Mouse (Mus musculus) naive thymus-derived CD4-positive, alpha-beta T cell, adult 2 months (primary cell): Measurements from ENCODE around the gene Nsmce4a.
"Not testable (repeated sequence)": the region's sequence is repeated elsewhere in the genome, so short reads cannot be mapped to it uniquely, and the experiment has no call there.

Experiments used
- DNase-seq: peaks from one replicate; pipeline ENCODE4 v3.0.0-alpha.2; 2011; ENCODE audit warnings: low read depth

The Nsmce4a gene

DNA sequence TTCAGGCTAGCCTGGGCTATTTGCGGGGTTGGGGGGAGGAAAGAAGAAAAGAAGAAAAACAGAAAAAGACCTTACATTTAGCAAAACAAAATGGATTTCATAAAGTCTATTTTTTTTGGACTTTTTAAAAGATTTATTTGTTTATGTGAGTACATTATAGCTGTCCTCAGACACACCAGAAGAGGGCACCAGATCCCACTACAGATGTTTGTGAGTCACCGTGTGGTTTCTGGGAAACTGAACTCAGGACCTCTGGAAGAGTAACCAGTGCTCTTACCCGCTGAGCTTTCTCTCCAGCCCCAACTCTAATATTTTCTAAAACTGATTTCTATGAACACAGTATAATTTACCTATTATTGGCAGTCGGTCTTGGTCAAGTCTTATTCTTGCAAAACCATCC is 37.7 kb downstream of the Nsmce4a start:
- DNase-seq, result no peak

DNA sequence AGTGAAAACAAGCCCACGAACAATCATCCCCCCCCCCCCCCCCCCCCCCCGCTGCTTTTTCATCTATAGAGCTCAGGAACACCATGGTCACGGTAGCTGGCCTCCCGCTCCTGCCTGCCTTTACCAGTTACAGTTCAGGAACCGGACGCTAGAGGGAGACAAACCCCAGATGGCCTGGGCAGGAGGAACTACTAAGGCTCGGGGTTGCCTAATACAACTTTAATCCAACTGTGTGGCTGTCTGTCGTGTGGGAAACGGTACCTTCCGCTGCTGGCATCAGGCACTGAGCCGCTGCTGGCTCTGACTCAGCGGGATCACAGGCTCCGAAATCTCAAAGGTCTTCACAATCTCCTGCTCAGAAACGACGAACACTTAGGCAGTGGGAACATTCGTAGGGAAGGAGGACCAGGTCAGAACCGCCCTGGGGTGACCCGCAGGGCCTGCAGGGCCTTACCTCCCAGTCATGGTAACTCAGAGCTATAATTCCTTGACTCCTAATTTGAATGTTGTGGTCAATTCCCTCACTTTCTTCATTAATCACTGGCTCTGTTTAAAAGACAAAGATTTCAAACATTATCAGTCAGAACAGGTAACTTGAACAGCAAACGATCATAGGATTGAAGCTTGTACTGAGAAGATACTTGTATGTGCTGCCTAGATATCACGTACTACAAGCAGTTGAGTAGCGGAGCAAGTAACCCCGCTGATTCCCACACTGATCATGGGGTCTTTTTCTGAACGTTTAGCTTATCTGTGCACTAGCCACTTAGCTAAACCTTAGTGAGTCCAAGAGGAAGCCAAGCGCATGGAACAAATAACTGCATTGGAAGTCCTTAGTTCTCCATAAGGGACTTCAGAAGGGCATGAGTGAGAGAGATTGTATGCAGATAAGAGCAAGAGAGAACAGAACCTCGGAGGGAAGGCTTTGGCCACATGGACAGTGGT is 39.3 kb downstream of the Nsmce4a start:
- DNase-seq, result peak; percentile 87

DNA sequence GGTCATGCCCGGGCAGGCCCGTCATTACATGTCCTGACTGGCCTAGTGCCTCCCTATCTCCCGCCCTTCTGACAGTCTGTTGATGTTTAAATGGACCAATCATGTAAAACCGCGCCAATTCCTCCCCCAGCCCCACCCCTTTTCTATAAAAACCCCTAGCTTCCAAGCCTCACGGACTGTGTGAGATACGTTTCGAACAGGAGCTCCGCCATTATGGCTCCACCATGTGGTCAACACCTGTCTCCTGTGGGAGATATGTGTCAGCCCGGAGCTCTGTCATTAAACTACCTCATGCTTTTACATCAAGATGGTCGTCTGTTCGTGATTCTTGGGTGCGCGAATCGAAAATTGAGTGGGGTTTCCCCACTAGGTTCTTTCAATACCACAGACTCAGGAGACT is 41.8 kb downstream of the Nsmce4a start:
- not testable (repeated sequence) for DNase-seq

DNA sequence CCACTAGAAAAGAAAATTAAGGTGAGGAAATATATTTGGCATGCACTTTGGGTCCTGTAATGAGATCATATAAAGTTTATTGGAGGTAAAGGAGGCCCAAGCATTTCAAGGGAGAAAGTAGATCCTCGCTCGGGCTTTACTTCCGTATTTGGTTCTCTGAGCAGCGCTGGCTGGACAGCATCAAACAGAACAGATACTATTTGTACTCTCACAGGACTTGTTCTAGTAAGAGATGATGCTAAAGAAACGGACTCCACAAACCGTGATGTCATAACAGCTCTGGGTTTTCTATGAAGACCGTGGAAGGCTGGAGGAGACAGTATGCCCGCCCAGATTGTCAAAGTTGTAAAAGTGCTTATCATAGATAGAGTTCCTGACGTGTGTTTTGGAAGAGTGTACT is 45.6 kb downstream of the Nsmce4a start:
- DNase-seq, result no peak

DNA sequence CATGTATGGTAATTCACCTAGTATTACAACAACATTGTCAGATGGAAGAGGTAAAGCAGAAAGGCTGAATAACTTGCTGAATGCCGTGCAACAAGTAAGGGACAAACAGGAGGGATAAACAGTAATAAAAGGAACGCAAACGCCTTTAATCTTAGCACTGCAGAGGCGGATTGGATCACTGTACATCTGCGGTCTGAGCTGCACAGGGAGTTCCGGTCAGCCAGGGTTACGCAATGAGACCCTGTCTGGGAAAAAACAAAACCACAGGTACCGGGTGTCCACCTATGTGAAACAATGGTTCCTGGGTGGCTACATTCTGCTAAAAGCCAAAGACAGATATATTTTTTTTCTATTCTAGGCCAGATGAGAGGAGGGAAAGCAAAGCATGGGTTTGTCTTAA is 49.5 kb downstream of the Nsmce4a start:
- DNase-seq, result no peak

DNA sequence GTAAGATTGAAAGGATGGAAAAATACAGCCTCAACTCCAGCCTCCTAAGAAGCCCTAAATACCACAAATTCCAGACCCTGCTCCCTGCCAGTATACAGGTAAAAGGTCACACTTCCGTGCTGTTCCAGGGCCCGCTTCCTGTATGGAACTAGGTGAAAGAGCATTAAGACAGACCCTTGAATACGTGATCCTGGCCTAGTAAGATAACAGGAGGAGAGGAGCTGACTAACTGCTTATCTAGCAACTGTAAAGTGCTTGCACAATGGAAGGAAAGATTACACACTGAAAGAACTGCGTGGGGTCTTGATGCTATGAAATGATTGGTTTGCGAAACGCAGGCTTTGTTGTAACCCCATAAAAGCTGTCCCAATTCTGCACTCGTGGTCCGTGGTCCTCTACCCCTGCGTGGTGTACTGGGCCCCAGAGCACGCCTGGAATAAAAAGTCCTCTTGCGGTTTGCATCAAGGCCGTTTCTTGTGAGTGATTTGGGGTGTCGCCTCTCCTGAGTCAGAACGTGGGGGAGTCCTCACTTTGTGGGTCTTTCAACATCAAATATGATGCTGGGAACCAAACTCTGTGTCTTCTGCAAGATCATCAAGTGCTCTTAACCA is 52.0 kb downstream of the Nsmce4a start:
- no peak for DNase-seq

DNA sequence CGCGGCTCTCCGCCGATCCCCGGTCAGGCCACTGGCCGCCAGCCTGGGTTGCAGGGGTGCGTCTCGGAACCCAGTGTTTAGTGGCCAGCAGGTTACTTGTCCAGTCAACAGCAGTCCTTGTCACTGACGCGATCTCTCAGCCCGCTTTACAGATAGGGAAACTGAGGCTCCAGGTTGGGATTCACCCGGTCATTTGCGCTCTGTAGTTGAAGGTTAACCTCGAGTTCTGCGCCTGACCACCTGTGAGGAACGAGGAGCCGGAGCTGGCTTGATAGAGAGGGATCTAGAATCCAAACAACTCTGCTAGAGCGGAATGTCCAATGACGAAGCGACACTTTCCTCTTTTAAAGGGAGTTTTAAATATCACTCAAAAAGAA is 52.9 kb downstream of the Nsmce4a start, which contains the start of gene Ate1:
Gene Ate1, minus strand, starts transcription at position 321 of the 377 bp plus-strand sequence.
- no peak for DNase-seq

DNA sequence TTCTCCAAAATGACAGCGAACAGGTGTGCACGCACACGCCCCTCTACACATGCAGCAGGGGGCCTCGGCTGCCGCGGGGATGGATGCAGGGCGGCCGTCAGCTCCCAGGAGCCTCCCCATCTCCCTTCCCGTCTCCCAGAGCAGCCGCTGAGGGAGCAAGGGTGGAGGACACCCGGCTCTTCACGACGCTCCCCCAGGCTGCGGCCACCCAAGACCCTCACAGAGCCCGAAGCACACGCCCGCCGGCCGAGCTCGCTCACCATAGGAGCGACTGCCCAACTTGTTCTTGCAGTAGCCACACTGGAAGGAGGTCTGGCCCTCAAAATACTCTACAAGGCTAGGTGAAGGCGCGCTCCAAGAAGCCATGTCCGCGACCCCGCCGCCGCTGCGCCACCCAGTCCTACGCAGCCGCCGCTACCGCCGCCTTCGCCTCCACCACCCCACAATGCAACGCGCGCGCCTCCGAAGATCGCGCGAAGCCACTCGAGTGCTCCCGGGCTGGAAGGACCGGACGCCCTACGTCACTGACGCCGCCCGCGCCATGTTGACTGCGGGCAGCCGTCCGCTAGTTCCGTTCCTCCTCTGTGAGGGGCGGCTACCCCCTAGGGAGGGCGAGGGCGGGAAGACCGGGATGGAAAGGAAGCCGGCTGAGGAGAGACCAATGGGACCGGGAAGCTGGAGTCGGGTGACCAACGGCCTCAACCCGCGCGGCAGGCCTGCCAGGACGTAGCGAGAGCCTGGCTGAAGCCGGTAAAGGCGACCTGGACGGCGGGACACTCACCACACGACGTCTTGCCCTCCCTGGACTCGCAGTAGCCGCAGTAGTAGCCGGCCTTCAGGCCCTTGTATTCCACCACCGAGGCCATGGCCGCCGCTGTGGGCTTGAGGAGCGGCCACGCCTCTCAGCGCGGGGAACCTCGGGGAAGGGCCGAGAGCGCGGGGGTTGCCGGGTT is 53.5 kb downstream of the Nsmce4a start:
- DNase-seq, result peak; percentile 96

DNA sequence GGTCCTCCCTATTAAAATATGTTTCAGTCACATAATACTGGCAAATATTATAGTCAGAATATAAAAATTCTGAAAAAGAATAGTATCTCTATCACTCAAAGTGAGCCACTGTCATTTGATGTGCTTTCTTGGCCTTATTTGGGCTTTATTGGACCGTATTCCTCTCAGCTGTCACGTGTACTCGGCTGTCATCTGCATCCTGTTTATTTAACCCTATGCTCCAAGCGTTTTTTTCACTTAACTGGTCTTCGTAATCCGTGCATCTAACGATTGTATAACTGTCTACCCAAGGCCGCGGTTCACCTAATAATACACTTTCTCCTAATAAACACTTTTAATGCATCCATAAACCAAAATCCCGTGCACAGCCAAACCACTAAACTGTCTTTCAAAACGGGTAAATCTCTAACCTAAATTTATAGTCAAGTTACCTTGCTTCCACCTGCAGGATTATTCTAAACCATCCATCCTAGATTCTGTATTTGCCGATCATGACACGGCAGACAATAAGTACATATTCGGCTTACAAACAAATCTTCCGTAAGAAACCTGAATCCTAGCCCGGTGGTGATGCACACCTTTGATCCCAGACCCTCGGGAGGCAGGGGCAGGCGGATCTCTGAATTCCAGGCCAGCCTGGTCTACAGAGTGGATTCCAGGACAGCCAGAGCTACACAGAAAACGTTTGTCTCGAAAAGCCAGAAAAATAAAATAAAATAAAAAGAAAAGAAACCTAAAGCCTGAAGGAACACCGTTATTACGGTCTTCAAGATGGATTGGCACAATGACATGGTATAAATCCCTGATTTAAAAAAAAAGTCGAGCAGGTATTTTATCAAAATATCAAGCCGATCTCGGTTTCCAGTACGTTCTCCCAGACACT is 54.5 kb downstream of the Nsmce4a start:
- peak; percentile 32 for DNase-seq

DNA sequence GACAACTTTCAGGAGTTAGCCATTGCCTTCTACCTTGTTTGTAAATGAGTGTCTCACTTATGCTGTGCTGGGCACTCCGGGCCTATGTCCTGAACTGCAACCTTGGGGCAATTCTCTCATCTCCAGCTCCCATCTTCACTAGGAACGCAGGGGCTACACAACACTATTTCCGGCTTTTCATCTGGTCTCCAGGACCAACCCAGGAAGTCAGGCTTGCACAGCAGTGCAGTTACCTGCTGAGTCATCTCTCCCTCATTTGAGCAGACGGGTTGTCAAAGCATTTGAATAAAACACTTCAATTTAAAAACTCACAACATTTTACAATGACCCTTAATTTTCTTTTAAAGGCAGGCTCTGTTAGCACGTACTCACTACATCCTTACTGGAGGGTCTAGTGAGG is 62.7 kb downstream of the Nsmce4a start:
- DNase-seq, result no peak

DNA sequence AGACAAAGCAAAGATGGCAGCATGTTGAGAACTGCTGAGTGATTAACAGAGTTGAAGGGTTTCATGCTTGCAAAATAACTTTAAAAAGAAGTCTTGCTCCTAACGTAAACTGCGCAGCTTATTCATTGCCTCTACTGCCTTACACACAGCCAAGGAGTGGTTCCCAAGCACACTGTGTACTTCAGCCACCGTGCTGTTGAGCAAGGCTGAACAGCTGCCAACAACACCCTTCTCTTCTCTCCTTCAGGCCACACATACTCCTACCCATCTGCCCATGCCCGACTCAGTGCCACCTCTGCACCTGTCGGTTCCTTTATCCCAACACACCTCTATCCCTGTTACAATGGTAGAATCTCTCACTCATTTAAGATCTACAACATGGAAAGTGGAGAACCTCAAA is 69.9 kb downstream of the Nsmce4a start:
- DNase-seq, result no peak

DNA sequence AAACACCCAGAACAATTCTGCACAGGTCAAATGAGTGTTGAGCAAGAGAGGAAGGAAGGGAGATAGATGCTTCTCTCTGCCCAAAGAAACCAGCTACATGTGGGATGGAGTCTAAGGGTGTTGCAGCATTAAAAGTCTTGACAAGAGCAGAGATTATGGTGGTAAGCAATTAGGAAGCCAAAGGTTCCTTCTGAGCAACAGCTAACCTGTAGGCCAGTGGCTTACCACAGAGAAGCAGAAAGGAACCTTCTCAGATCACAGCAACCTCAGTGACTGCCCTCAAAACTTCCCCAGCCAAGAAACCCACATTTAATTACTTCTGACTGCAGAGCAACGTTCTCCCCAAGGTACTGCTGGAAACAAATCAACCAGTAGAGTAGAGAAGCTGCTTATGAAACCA is 71.4 kb downstream of the Nsmce4a start:
- no peak for DNase-seq

DNA sequence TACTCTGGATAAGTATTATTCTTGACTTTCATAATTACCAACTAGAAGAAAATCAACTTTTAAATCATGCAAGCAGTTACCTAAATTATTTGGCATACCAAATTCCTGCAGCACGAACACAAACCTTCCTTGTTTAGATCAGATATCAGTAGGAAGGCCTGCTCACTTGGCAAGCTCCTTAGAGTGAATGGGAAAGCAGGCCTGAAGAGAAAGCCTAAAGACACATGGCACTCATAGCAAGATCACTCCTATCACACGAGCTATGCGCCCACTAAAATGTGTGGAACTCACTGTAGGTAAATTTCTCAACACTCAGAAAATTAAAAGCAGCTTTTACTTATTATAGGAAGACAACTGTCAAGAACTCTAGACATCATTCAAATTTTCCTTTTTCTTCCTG is 79.6 kb downstream of the Nsmce4a start:
- no peak for DNase-seq

DNA sequence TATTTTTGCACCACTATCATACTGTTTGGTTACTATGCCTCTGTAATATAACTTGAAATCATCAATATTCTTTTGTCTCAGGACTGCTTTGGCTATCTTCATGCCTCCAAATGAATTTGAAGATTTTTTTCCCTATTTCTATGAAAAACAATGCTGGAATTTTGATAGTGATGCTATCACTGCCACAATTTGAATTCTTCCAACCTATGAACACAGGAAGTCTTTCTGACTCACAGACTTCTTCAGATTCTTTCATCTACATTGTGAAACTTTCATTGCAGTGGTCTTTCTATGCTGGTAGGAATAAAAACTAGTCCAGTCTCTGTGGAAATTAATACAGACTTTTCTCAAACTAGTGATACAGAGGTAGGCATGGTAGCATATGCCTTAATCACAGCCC is 80.9 kb downstream of the Nsmce4a start:
- no peak for DNase-seq
